Mouse (Mus musculus) limb, embryonic 14.5 days (tissue): ENCODE measurements around the gene Paqr7. TPM values are rescaled to one million over a fixed set of nuclear protein-coding genes. Genes with fewer than 3 reads are reported as not detected.

Source experiments
- ATAC-seq: fragments of 200-750 bp; cut with Nextera tagmentation; 2 replicates; pipeline ENCODE4 v1.8.0; 2017; ENCODE audit warnings: low read depth, moderate number of reproducible peaks, moderate TSS enrichment; ENCODE audit not compliant: low FRiP score
- DNase-seq: peaks from one replicate; pipeline ENCODE4 v3.0.0-alpha.2; 2015; ENCODE audit warnings: low spot score
- H3K27ac ChIP-seq: fragments of 300-500 bp; sonication (generic); replicated peaks from 2 replicates; pipeline ENCODE4 v1.5.1; 2014; ENCODE audit warnings: low read depth, mild to moderate bottlenecking, low read length, moderate library complexity, mixed read lengths
- H3K27me3 ChIP-seq: fragments of 300-500 bp; sonication (generic); 2 replicates; pipeline ENCODE4 v1.6.1; 2014; ENCODE audit warnings: low read length, mixed read lengths; ENCODE audit not compliant: control insufficient read depth, insufficient read depth
- H3K36me3 ChIP-seq: fragments of 300-500 bp; sonication (generic); 2 replicates; pipeline ENCODE4 v1.6.1; 2014; ENCODE audit warnings: mild to moderate bottlenecking, low read length, moderate library complexity, mixed read lengths; ENCODE audit not compliant: control insufficient read depth, insufficient read depth
- H3K4me1 ChIP-seq: fragments of 300-500 bp; sonication (generic); 2 replicates; pipeline ENCODE4 v1.6.1; 2014; ENCODE audit warnings: antibody characterized with exemption, low read length, mixed read lengths; ENCODE audit not compliant: control insufficient read depth, insufficient read depth
- H3K4me2 ChIP-seq: fragments of 300-500 bp; sonication (generic); replicated peaks from 2 replicates; pipeline ENCODE4 v1.6.1; 2014; ENCODE audit warnings: low read depth, mild to moderate bottlenecking, low read length, moderate library complexity; ENCODE audit not compliant: severe bottlenecking
- H3K4me3 ChIP-seq: fragments of 300-500 bp; sonication (generic); replicated peaks from 2 replicates; pipeline ENCODE4 v1.5.1; 2014; ENCODE audit warnings: low read length
- H3K9ac ChIP-seq: fragments of 300-500 bp; sonication (generic); 2 replicates; pipeline ENCODE4 v1.6.1; 2014; ENCODE audit warnings: mild to moderate bottlenecking, low read depth, low read length, moderate library complexity; ENCODE audit not compliant: severe bottlenecking
- H3K9me3 ChIP-seq: fragments of 300-500 bp; sonication (generic); 2 replicates; pipeline ENCODE4 v1.6.1; 2016; ENCODE audit warnings: low read length; ENCODE audit not compliant: control insufficient read depth
- POLR2A ChIP-seq: fragments of 200-500 bp; IDR thresholded peaks from 2 replicates; pipeline ENCODE4 v1.8.0; 2012; ENCODE audit warnings: inconsistent platforms, mild to moderate bottlenecking, moderate library complexity, borderline replicate concordance; ENCODE audit not compliant: insufficient read depth, insufficient read length; ENCODE audit errors: extremely low read depth
- WGBS: fragments of 180-500 bp; shearing (Covaris S2); extraction: QIAGEN DNeasy Blood & Tissue Kit; methylation state at CpG from one replicate; pipeline ENCODE4 v1.1.7; 2014; 5-methylcytosine and 5-hydroxymethylcytosine counted together
- polyA plus RNA-seq, 2 experiments: library from polyadenylated mRNA; depleted of rRNA in 1 of 2; stranded (reverse) in 1 of 2; unstranded in 1 of 2; fragments of >200 nt; fragmentation: Nextera tagmentation in 1 of 2; extraction: Ambion mirVana in 1 of 2; gene quantifications; 2 replicates each; pipeline versions ENCODE4 v1.2.1 to v1.2.3; 2012 to 2014

The Paqr7 gene
- polyA plus RNA-seq, 2 experiments = 2.9 to 5.9 TPM

GRCm38 (mm10) chr4:134474240-134474639 is 22.3 kb upstream of the Paqr7 start:
- Histone ChIP-seq H3K4me2 (no peak overlapping the region), H3K27me3 (no peaks in the 10 kb centered on the region), H3K4me3 (no peak overlapping the region), H3K9ac (no peak overlapping the region), H3K4me1 (peaks cover 7% of the 10 kb centered on the region; the same call in 1 of the 2 replicates), H3K9me3 (no peaks in the 10 kb centered on the region), H3K36me3 (peaks cover 47% of the 10 kb centered on the region), H3K27ac (no peak overlapping the region)
- DNase-seq (no peak), ATAC-seq (no peak)
- 61% methylated on average over 8 of the region's 8 CpGs for whole genome bisulfite sequencing
- no peak for TF ChIP-seq POLR2A

GRCm38 (mm10) chr4:134476899-134477298 is 19.6 kb upstream of the Paqr7 start:
- no peak for TF ChIP-seq POLR2A
- Histone ChIP-seq H3K4me1 (no peaks in the 10 kb centered on the region), H3K9me3 (no peaks in the 10 kb centered on the region), H3K27ac (no peak overlapping the region), H3K36me3 (peaks cover 33% of the 10 kb centered on the region), H3K4me3 (no peak overlapping the region), H3K9ac (no peak overlapping the region), H3K27me3 (no peaks in the 10 kb centered on the region), H3K4me2 (no peak overlapping the region)
- DNase-seq = no peak
- no peak for ATAC-seq
- 82% methylated on average over 8 of the region's 8 CpGs for WGBS

GRCm38 (mm10) chr4:134478031-134478430 is 18.5 kb upstream of the Paqr7 start:
- Histone ChIP-seq H3K4me2 (no peak overlapping the region), H3K4me1 (no peaks in the 10 kb centered on the region), H3K27me3 (no peaks in the 10 kb centered on the region), H3K36me3 (peaks cover 22% of the 10 kb centered on the region), H3K27ac (no peak overlapping the region), H3K9ac (no peak overlapping the region), H3K9me3 (no peaks in the 10 kb centered on the region), H3K4me3 (no peak overlapping the region)
- 5% methylated on average over 9 of the region's 9 CpGs for WGBS
- no peak for TF ChIP-seq POLR2A
- ATAC-seq (peak; percentile 73), DNase-seq (peak; percentile 77)

- no peak overlapping the region for H3K4me3 ChIP-seq
- H3K4me1 ChIP-seq = no peaks in the 10 kb centered on the region
- H3K4me2 ChIP-seq = no peak overlapping the region
- DNase-seq (no peak), ATAC-seq (no peak)
- H3K9me3 ChIP-seq = no peaks in the 10 kb centered on the region
- 81% methylated on average over 4 of the region's 4 CpGs for WGBS
- TF ChIP-seq POLR2A = no peak
- H3K9ac ChIP-seq = no peak overlapping the region
- no peaks in the 10 kb centered on the region for H3K27me3 ChIP-seq
- H3K36me3 ChIP-seq = peaks cover 7% of the 10 kb centered on the region
- no peak overlapping the region for H3K27ac ChIP-seq
These were observed 16.7 kb upstream of the Paqr7 start for GRCm38 (mm10) chr4:134479839-134480238.

GRCm38 (mm10) chr4:134480864-134481263 is 15.6 kb upstream of the Paqr7 start:
- ATAC-seq (no peak), DNase-seq (peak; percentile 34)
- Histone ChIP-seq H3K4me2 (no peak overlapping the region), H3K27me3 (no peaks in the 10 kb centered on the region), H3K27ac (no peak overlapping the region), H3K9me3 (no peaks in the 10 kb centered on the region), H3K4me1 (no peaks in the 10 kb centered on the region), H3K4me3 (no peak overlapping the region), H3K36me3 (no peaks in the 10 kb centered on the region), H3K9ac (no peak overlapping the region)
- 20% methylated on average over 6 of the region's 6 CpGs for WGBS
- TF ChIP-seq POLR2A = no peak

- TF ChIP-seq POLR2A = no peak
- WGBS = 59% methylated on average over 6 of the region's 6 CpGs
- Histone ChIP-seq H3K27me3 (no peaks in the 10 kb centered on the region), H3K27ac (no peak overlapping the region), H3K4me2 (no peak overlapping the region), H3K36me3 (no peaks in the 10 kb centered on the region), H3K4me3 (no peak overlapping the region), H3K9me3 (no peaks in the 10 kb centered on the region), H3K4me1 (no peaks in the 10 kb centered on the region), H3K9ac (no peak overlapping the region)
- ATAC-seq (no peak), DNase-seq (no peak)
These were observed 15.2 kb upstream of the Paqr7 start for GRCm38 (mm10) chr4:134481270-134481669.
